Mouse (Mus musculus) adrenal gland, adult (tissue): ENCODE results near the gene Larp6.
A peak's percentile ranks its signal among the peaks of the same experiment; 100 is the strongest.

Experiments used
- DNase-seq, 2 experiments: peaks; one replicate each; pipeline ENCODE4 v3.0.0; 2022 to 2023; ENCODE audit warnings: low spot score in 1 of 2; ENCODE audit not compliant: inconsistent age in 2 of 2

The Larp6 gene

DNA sequence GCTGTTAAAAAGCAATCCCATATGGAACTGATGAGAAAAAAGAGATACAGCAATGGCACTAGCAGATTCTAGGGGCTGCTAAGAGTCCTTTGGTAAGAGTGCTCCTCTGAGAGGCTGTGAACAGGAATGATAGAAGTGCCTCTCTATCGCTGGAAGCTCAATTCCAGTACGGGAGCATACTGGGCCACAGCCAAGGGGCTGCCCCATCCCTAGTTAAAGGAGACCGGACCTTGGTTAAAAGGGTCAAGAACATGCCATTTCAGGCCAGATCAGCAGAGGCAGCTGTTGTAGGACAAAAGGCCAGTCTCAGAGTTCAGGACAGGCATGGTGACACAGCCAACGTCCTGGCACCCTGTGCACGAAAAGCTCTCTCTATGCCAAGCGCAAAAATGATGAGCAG is 1.4 kb downstream of the Larp6 start:
- peak in 1 of 2 experiments; percentile 37 for DNase-seq

GRCm38 (mm10) chr9:60715271-60715670 is 2.5 kb downstream of the Larp6 start:
- no peak for DNase-seq

DNA sequence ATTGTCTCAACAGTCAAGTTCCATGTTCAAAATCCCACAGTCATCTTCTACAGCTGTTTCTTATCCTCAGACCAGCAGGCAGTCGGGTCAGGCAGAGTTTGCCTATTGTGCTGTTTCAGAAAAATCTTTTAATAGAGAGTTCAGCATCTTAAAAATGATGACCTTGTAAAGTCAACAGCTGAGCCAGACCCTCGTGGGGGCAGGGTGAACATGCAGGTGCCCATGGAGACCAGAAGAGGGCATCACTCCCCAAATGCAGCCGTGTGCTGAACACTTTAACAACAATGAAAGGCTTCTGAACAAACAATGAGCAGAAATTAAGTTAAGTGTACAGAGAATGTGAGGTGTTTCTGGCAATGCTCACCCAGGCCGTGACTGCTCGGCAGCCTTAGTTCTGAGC is 3.0 kb downstream of the Larp6 start:
- DNase-seq: no peak

- DNase-seq: peak; percentile 46 to 84
These were observed 5.5 kb downstream of the Larp6 start for GRCm38 (mm10) chr9:60718284-60718683.

GRCm38 (mm10) chr9:60719687-60720086 is 6.9 kb downstream of the Larp6 start:
- DNase-seq: no peak

GRCm38 (mm10) chr9:60724968-60725367 is 12.2 kb downstream of the Larp6 start:
- DNase-seq: no peak

- no peak for DNase-seq
These were observed 21.5 kb downstream of the Larp6 start for GRCm38 (mm10) chr9:60734321-60734720.

DNA sequence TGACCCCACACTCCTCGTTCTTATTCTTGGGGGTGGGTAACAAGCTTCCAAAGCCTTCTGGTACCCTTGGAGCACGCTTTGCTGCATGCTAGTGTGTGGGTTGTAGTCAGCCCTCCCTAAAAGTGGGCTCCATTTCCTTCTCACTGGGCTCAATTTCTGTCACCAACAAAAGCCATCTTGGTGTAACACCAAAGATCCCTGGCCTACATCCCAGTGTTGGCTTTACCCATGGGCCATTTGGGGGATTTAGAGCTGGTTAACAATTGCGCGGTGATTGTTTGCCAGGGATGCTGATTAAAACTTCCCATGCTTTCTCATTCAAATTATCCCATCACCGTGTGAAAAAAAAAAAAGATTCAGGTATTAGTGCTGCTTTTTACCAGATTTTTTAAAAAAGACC is 26.3 kb downstream of the Larp6 start:
- no peak for DNase-seq

DNA sequence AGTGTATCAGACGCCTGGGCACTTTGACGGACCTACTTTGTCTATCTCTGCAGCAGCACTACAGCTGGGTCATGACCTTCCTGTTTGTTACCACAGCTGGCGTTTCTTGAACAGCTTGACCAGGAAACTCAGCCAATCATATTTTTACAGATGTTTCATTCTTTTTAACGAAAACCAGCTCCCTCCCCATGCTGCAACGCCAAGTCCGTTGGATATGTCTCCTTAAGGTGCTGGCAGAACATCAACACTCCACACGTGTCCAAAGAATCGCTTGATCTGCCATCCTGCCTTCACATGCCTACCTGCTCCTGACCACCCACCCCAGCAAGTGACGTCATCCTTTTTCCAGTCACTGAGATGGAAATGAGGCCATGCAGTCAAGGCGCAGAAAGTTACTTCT is 28.6 kb downstream of the Larp6 start:
- DNase-seq: no peak

DNA sequence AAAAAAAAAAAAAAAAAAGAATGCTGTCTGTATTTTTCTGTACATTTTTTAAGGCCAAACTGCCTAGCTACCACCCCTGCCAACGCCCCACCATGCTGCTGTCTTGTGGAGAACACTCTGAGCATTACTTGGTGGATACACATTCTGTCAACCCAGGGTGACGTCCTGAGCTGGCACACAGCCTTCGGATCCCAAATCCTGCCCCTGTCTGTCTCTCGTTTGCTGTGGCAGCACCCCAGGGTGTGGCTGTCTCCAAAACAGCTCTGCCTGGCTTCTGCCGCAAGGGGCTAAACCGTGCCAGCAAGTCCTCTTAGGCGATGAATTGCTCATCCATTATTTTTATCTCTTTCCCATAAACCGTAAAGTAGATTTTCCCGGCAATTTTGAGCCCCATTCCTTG is 29.7 kb downstream of the Larp6 start:
- DNase-seq: peak in 1 of 2 experiments; percentile 32

DNA sequence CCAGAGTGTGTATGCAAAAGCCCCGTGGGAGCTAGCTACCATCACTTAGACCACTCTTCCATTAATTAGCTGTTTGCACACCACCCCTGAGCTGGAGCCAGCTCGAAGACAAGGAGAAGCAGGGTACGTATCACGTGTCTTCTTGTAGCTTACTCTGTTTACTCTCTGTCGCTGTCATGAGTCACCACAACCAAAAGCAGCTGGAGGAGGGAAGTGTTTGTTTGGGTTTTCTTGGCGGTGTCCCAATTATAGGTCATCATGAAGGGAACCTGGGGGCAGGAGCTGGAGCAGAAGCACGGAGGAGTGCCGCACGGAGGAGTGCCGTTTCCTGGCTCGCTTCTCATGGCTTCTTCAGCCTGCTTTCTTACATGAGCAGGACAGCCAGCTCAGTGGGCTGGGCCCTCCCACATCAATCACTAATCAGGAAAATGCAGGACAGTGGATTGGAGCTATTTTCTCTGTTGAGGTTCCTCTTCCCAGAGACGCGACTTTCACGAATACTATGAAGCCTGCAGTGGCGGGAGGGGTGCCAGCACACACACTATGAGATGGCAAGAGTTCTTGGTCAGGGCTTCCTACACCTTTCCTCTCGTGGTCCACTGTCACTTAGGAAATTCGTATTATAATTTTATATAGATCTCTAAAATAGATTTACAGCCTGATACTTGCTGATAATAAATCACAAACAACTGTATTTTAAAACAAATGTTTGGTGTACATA is 30.6 kb downstream of the Larp6 start:
- DNase-seq: peak; percentile 58 to 86

GRCm38 (mm10) chr9:60744171-60744969 is 31.6 kb downstream of the Larp6 start:
- peak; percentile 49 to 80 for DNase-seq

DNA sequence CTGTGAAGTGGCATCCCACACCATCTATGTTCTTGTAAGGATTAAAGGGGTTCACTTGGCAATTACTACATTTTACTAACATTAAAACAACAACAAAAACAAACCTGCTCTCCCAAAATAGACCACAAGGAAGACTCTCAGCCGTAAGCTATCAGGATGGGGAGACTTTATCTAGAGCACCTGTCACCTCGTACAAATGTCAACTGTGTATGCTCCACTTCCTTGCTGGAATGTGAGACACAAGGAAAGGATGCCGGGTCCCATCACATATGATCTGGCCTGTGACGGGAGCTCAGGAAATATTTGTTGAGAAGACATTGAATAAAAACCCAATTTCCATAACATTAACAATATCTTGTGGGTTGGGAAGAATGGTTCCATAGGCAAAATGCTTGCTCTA is 32.2 kb downstream of the Larp6 start:
- DNase-seq: no peak

- no peak for DNase-seq
These were observed 33.8 kb downstream of the Larp6 start for GRCm38 (mm10) chr9:60746561-60746960.

- no peak for DNase-seq
These were observed 34.9 kb downstream of the Larp6 start for GRCm38 (mm10) chr9:60747672-60748071.

DNA sequence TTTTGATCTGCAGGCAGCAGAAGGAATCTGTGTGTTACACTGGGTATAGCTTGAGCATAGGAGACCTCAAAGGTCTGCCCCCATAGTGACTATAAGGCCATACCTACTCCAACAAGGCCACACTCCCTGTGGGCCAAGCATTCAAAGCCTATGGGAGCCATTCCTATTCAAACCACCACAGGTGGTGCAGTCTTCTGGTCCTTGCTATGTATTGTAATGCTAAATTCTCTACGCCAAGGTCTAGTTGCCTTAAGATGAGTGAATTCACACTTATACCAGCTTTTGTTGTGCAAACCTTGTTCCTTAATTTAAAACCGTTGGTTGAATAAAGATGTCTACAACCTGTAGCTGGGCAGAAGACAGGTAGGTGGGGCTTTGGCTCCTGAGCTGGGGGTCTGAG is 35.4 kb downstream of the Larp6 start:
- no peak for DNase-seq

GRCm38 (mm10) chr9:60749105-60749504 is 36.3 kb downstream of the Larp6 start:
- no peak for DNase-seq

DNA sequence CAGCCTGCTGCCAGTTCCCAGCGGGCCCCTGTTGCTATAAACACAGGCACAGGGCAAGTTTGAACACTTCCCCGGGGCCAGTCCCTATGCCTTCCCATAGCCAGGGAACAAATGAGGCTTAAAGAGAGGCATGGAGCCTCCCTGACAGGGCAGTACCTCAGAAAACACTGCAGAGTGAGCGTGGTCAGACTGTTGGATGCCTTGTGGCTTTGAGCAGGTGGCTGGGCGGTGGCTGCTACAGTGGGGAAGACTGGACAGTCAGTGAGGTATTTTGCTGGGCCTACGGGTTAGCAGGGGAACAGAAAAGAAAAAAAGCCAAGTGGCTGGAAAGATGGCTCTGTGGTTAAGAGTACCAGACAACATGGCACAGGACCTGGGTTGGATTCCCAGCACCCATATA is 38.3 kb downstream of the Larp6 start:
- DNase-seq: no peak

DNA sequence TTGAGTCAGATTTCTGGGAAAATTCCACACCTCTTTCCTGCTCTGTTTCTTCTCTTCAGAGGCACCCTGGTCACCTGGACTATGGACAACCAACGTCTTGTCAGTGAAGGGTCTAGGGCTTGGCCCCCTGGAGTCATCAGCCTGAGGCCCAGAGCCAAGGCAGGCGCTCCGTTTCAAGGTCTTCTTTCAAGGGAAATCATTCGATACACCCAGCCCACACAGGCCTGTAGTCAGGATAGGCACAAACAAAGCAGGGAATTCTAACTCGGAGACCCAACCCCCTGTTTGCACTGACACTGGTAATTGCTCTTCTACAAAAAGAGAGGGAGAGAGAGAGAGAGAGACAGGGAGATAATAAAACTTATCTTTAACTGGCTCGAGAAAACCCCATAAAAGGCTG is 39.2 kb downstream of the Larp6 start:
- DNase-seq: no peak

GRCm38 (mm10) chr9:60752636-60753035 is 39.8 kb downstream of the Larp6 start:
- no peak for DNase-seq

GRCm38 (mm10) chr9:60756258-60756657 is 43.5 kb downstream of the Larp6 start:
- DNase-seq: peak; percentile 58 to 88
